Mouse (Mus musculus): ENCODE measurements around the gene Ulk4. TPM values are rescaled to one million over a fixed set of nuclear protein-coding genes. Genes with fewer than 3 reads are reported as not detected.

Gene Ulk4
- polyA plus RNA-seq, 1 experiment from 2014 or later: 179 TPM

GRCm38 (mm10) chr9:121298411-121299091 is 21.6 kb upstream of the Ulk4 start:
- Histone ChIP-seq H3K9ac (peak overlapping the region; percentile 88), H3K4me3 (replicated peaks) (peak overlapping the region; percentile 87), H3K4me2 (peak overlapping the region; percentile 95), H3K27me3 (replicated peaks) (0 out of 2 replicates have a peak, but pooled peaks cover 3% of the 10 kb centered on the region), H3K36me3 (no peaks in the 10 kb centered on the region), H3K4me1 (peaks cover 30% of the 10 kb centered on the region), H3K27ac (no peak overlapping the region), H3K9me3 (no peaks in the 10 kb centered on the region)
- WGBS: 35% methylated on average over 15 of the region's 15 CpGs
- no peak for ATAC-seq (ENCODE audit: insufficient read depth, low FRiP score, low read depth)

DNA sequence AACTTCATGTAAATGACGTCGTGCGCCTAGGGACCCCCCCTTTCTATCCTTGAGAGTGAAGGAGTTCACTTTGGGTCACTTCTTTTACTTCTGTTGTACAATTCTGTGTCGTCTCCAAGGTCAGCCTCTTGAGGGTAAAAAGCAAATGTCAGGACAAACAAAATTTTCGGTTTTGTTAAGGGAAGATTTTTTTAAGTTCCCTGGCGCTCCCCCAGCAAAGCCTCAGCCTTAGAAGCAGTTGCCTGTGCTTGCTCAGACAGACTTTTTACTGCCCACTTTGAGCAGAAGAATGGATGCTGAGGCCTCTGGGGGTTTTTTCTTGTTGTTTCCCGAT is 21.0 kb upstream of the Ulk4 start:
- Histone ChIP-seq H3K27ac (0 out of 2 replicates have a peak overlapping the region, but pooled peaks have one; percentile 33), H3K4me3 (replicated peaks) (peak overlapping the region; percentile 87), H3K9me3 (no peaks in the 10 kb centered on the region), H3K4me1 (peaks cover 29% of the 10 kb centered on the region), H3K27me3 (replicated peaks) (0 out of 2 replicates have a peak, but pooled peaks cover 3% of the 10 kb centered on the region), H3K9ac (peak overlapping the region; percentile 88), H3K4me2 (peak overlapping the region; percentile 95), H3K36me3 (no peaks in the 10 kb centered on the region)
- WGBS: 2% methylated on average over 7 of the region's 7 CpGs
- ATAC-seq (ENCODE audit: insufficient read depth, low FRiP score, low read depth): no peak

DNA sequence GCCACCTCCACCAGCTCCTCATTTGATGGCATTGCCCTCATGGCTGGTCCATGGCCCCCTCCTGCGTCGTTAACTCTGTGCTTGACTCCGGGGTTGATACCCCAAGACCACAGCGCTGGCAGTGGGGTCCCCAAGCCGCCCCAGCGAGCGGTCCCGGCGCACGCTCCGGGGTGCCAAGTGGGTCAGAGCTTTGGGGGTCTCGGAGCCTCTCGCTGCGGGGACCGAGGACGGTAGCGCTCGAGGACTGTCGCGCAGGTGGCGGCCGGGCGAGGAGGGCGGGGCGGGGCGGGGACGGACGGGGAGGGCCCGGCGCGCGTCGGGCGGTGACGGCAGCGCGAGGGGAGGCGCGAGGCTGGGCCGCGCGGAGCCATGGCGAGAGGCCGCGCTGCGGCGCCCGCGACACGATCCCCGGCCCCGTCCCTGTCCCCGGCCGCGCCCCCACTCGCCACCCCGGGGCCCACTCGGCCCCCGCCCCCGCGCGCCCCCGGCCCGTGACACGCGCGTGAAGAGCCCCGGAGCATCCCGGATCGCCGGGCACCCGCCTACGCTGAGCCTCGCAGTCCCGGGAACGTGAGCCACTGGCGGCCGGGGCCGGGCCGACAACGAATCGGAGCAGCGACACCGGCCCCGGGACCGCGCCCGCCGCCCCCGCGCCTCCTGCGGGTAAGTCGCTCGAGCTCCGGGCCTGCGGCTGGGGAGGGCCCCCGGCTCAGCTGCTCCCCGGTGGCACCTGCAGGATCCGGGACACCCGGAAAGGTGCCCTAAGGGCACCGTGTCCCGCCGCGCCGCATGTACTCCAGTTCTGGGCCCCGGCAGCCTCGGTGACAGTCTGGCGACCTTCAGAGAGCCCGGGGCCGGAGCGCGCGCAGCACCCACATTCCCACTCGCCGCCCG is 20.4 kb upstream of the Ulk4 start, which contains the start of gene Trak1:
Gene Trak1, plus strand, starts transcription at position 332 of the 894 bp plus-strand sequence.
- H3K4me1 ChIP-seq: peaks cover 29% of the 10 kb centered on the region
- WGBS: under 1% methylated on average over 102 of the region's 116 CpGs
- 0 out of 2 replicates have a peak within 1 kb of the TSS, but pooled peaks have one; percentile 33 for H3K27ac ChIP-seq
- H3K4me2 ChIP-seq: peak within 1 kb of the TSS; percentile 95
- peak; percentile 92 for ATAC-seq (ENCODE audit: insufficient read depth, low FRiP score, low read depth)
- H3K4me3 ChIP-seq (replicated peaks): peak within 1 kb of the TSS; percentile 87
- H3K36me3 ChIP-seq: no peaks in the 10 kb centered on the region
- peak within 1 kb of the TSS; percentile 88 for H3K9ac ChIP-seq
- no peaks in the 10 kb centered on the region for H3K9me3 ChIP-seq
- H3K27me3 ChIP-seq (replicated peaks): 0 out of 2 replicates have a peak, but pooled peaks cover 3% of the 10 kb centered on the region

DNA sequence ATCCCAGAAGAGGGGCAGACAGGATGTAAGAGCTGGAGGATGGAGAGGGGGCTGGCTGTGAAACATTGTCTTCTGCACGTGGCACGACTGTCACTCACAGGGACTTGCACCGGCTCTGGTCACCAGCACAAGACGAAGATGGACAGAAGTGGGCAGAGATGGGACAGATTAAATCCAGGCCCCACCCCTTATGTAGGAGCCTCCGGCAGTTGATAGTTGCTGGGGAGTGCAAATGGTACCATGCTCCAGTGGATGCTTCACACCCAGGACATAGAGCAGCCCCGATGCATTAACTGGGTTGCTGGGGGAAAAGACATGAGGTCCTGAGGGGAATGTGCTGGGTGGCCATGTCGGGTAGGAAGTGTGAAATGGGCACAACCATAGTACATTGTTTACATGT is 18.2 kb upstream of the Ulk4 start:
- Histone ChIP-seq H3K9ac (no peak overlapping the region), H3K36me3 (no peaks in the 10 kb centered on the region), H3K4me1 (peaks cover 21% of the 10 kb centered on the region), H3K27me3 (replicated peaks) (0 out of 2 replicates have a peak, but pooled peaks cover 3% of the 10 kb centered on the region), H3K9me3 (no peaks in the 10 kb centered on the region), H3K27ac (no peak overlapping the region), H3K4me2 (no peak overlapping the region), H3K4me3 (replicated peaks) (no peak overlapping the region)
- ATAC-seq (ENCODE audit: insufficient read depth, low FRiP score, low read depth): no peak
- 77% methylated on average over 7 of the region's 7 CpGs for WGBS

DNA sequence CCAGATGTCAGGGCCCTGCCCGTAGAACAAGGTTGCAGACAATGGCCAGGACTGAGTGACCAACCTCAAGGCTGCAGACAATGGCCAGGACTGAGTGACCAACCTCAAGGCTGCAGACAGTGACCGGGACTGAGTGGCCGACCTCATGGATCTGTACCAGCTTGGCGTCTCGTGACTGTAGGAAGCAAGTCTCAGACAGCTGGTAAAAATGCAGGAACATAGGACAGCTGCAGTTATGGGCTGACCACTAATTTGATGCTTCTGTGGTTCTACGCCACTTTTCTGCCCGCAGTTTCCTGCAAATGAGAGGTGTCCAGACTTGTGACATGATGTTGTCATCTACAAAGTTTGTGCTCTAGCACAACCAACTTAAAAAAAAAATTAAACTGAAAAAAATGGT is 16.2 kb upstream of the Ulk4 start:
- H3K4me1 ChIP-seq: peaks cover under 1% of the 10 kb centered on the region; the same call in 1 of the 2 replicates
- no peak overlapping the region for H3K27ac ChIP-seq
- H3K4me3 ChIP-seq (replicated peaks): no peak overlapping the region
- 0 out of 2 replicates have a peak, but pooled peaks cover 3% of the 10 kb centered on the region for H3K27me3 ChIP-seq (replicated peaks)
- no peaks in the 10 kb centered on the region for H3K36me3 ChIP-seq
- 76% methylated on average over 7 of the region's 7 CpGs for WGBS
- no peak overlapping the region for H3K9ac ChIP-seq
- no peaks in the 10 kb centered on the region for H3K9me3 ChIP-seq
- no peak for ATAC-seq (ENCODE audit: insufficient read depth, low FRiP score, low read depth)
- H3K4me2 ChIP-seq: no peak overlapping the region

- Histone ChIP-seq H3K9me3 (no peaks in the 10 kb centered on the region), H3K9ac (no peak overlapping the region), H3K27me3 (replicated peaks) (0 out of 2 replicates have a peak, but pooled peaks cover 1% of the 10 kb centered on the region), H3K4me3 (replicated peaks) (no peak overlapping the region), H3K4me1 (peaks cover under 1% of the 10 kb centered on the region; the same call in 1 of the 2 replicates), H3K27ac (no peak overlapping the region), H3K4me2 (no peak overlapping the region), H3K36me3 (no peaks in the 10 kb centered on the region)
- 68% methylated on average over 2 of the region's 2 CpGs for whole genome bisulfite sequencing
- ATAC-seq (ENCODE audit: insufficient read depth, low FRiP score, low read depth): no peak
Observed at GRCm38 (mm10) chr9:121291275-121291674, 14.3 kb upstream of the Ulk4 start.

DNA sequence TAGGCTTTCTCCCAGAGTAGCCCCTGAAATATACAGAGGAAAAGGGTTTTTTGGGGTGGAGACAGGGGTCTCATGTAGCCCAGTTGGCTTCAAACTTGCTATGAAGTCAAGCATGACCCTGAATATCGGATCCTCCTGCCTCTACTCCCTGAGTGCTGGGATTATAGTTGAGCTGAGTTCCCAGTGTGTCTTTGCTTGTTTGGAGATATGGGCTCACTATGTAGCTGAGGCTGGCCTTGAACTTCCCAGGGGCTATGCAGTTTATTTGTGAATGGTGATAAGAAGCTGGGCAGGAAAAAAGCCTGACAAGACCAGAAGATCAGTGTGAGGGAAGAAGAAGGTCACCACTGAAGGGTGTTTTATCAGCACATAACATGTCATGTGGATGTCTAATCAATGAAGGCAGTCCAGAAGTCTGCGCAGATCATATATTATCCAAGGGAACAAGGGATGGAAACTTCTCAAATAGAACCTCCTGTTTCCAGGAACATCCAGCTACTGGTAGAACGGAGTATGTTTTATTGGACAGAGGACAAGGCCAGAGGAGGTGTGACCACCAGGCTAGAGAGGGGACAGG is 9.4 kb upstream of the Ulk4 start:
- Histone ChIP-seq H3K4me3 (replicated peaks) (peak overlapping the region; percentile 47), H3K9ac (no peak overlapping the region), H3K4me1 (peaks cover 3% of the 10 kb centered on the region; the same call in 1 of the 2 replicates), H3K4me2 (peak overlapping the region; percentile 65), H3K27me3 (replicated peaks) (no peaks in the 10 kb centered on the region), H3K27ac (no peak overlapping the region; the same call in 1 of the 2 replicates), H3K9me3 (no peaks in the 10 kb centered on the region), H3K36me3 (no peaks in the 10 kb centered on the region)
- peak; percentile 52; the same call in 1 of the 2 replicates for ATAC-seq (ENCODE audit: insufficient read depth, low FRiP score, low read depth)
- WGBS: 80% methylated on average over 3 of the region's 3 CpGs

- H3K27ac ChIP-seq: peak overlapping the region; percentile 51
- no peaks in the 10 kb centered on the region for H3K36me3 ChIP-seq
- ATAC-seq (ENCODE audit: insufficient read depth, low FRiP score, low read depth): peak; percentile 87
- H3K9me3 ChIP-seq: no peaks in the 10 kb centered on the region
- H3K27me3 ChIP-seq (replicated peaks): no peaks in the 10 kb centered on the region
- peak overlapping the region; percentile 65 for H3K4me2 ChIP-seq
- 20% methylated on average over 29 of the region's 29 CpGs for WGBS
- H3K4me1 ChIP-seq: peaks cover 3% of the 10 kb centered on the region; the same call in 1 of the 2 replicates
- peak overlapping the region; percentile 47 for H3K4me3 ChIP-seq (replicated peaks)
- H3K9ac ChIP-seq: 0 out of 2 replicates have a peak overlapping the region, but pooled peaks have one; percentile 9
Observed at GRCm38 (mm10) chr9:121285341-121286324, 8.6 kb upstream of the Ulk4 start.

DNA sequence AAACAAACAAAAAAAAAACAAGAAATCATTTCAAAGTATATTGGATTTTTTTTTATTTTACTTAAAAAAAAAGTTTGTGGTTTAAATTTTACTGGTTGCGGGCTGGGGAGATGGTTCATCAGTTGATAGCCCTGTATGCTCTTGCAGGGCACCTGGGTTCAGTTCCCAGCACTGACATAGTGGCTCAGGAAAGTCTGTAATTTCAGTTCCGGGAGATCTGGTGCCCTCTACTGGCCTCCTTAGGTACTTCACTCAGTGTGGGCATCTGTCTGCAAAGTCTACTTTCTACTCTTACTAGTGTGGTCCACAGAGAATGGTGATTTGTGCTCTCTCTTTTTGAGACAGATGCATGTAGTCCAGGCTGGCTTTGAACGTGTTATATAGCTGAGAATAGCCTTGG is 7.4 kb upstream of the Ulk4 start:
- ATAC-seq (ENCODE audit: insufficient read depth, low FRiP score, low read depth): no peak

DNA sequence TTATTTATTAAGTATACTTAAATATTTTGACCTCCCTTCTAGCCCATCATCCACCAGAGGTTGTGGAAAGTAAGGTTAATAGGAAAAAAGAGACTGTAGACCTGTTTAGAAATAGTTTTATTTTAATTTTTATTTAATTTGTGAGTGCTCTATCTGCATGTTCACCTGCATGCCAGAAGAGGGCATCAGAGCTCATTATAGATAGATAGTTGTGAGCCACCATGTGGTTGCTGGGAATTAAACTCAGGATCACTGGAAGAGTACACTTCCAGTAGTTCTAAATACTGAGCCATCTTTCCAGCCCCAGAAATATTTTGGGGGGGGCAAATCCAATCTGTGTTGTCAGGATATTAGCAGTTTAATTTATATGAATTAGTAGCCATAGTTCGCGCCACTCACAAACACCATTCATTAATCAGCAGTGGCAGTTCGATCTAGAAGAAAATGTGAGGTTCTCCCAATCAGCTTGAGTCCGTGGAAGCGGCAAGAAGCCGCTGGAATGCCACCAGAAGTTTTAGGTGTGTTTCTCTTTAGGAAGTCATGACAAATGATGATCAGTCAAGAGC is 6.7 kb upstream of the Ulk4 start:
- 94% methylated on average over 6 of the region's 6 CpGs for WGBS
- Histone ChIP-seq H3K9me3 (no peaks in the 10 kb centered on the region), H3K4me1 (peaks cover 3% of the 10 kb centered on the region; the same call in 1 of the 2 replicates), H3K4me3 (replicated peaks) (no peak overlapping the region), H3K4me2 (no peak overlapping the region), H3K27ac (no peak overlapping the region), H3K36me3 (no peaks in the 10 kb centered on the region), H3K9ac (no peak overlapping the region), H3K27me3 (replicated peaks) (no peaks in the 10 kb centered on the region)
- no peak for ATAC-seq (ENCODE audit: insufficient read depth, low FRiP score, low read depth)

More for the DNA sequence above, 7.4 kb upstream of the Ulk4 start:
- Histone ChIP-seq H3K4me3 (replicated peaks) (no peak overlapping the region), H3K36me3 (no peaks in the 10 kb centered on the region), H3K9me3 (no peaks in the 10 kb centered on the region), H3K27ac (no peak overlapping the region), H3K27me3 (replicated peaks) (no peaks in the 10 kb centered on the region), H3K4me2 (no peak overlapping the region), H3K4me1 (peaks cover 3% of the 10 kb centered on the region; the same call in 1 of the 2 replicates), H3K9ac (no peak overlapping the region)
- WGBS: 90% methylated on average over 3 of the region's 3 CpGs

Measured in stomach, embryonic 15.5 days (tissue).